Mouse (Mus musculus) liver, embryonic 16.5 days (tissue): ENCODE results near the gene Adprm. TPM values are rescaled to one million over a fixed set of nuclear protein-coding genes. Genes with fewer than 3 reads are reported as not detected.

Experiments used
- microRNA-seq: library from miRNA; unstranded; fragments of <30 nt; microRNA quantifications from one replicate; pipeline ENCODE4, GENCODE M21; 2016
- polyA plus RNA-seq: library from polyadenylated mRNA; unstranded; fragments of >200 nt; fragmentation: Nextera tagmentation; extraction: Ambion mirVana; gene quantifications from 2 replicates; pipeline ENCODE4 v1.2.1, GENCODE M21; 2015

The Adprm gene
- polyA plus RNA-seq, 1 experiment from 2014 or later: 9.4 TPM

Small RNA genes lying within 50 kb of the gene (microRNA-seq; reads per million reads assigned to microRNA genes)
- gene Mir6923: not detected

Other genes starting within 250 kb of the Adprm start
- gene Pirt, start 140.6 kb downstream of the Adprm start, polyA plus RNA-seq: 0.06 TPM in 1 of 2 replicates, not detected in the other
- gene Tmem238l, start 96.0 kb downstream of the Adprm start, polyA plus RNA-seq: not detected in 2 replicates
- gene Tmem220, start 27.4 kb downstream of the Adprm start, polyA plus RNA-seq: 2.6 and 3.3 TPM in 2 replicates
- gene Sco1, start 76 bp upstream of the Adprm start, polyA plus RNA-seq: 5.0 and 5.5 TPM in 2 replicates
- gene Myh3, start 25.7 kb upstream of the Adprm start, polyA plus RNA-seq: 3.6 and 7.0 TPM in 2 replicates
- not detected in 2 replicates for gene Myh2, start 118.4 kb upstream of the Adprm start, polyA plus RNA-seq
- 0.05 and 0.14 TPM in 2 replicates for gene Myh1, start 147.5 kb upstream of the Adprm start, polyA plus RNA-seq
- 0.07 and 0.20 TPM in 2 replicates for gene Myh4, start 185.4 kb upstream of the Adprm start, polyA plus RNA-seq
- gene Myh8, start 224.5 kb upstream of the Adprm start, polyA plus RNA-seq: 8.0 and 20.5 TPM in 2 replicates